Mouse (Mus musculus): Measurements from ENCODE around the gene Cdc26.

Cdc26 gene

GRCm38 (mm10) chr4:62361571-62361970 is 46.9 kb downstream of the Cdc26 start:
- no peak for DNase-seq (ENCODE audit: low spot score in 2 of 2)

- DNase-seq (ENCODE audit: low spot score in 2 of 2) = peak in 1 of 2 experiments; percentile 3
Observed at GRCm38 (mm10) chr4:62360805-62361455, 47.5 kb downstream of the Cdc26 start.

- DNase-seq (ENCODE audit: low spot score in 2 of 2) = peak; percentile 92 to 96
Observed at GRCm38 (mm10) chr4:62360088-62360804, 48.2 kb downstream of the Cdc26 start, which contains the start of the genes Fkbp15 and Slc31a1. Gene Fkbp15 (minus strand): TSS chr4:62360548. Gene Slc31a1 (plus strand): TSS chr4:62360727.

- DNase-seq (ENCODE audit: low spot score in 2 of 2) = no peak
Observed at GRCm38 (mm10) chr4:62359256-62359775, 49.1 kb downstream of the Cdc26 start.

GRCm38 (mm10) chr4:62357631-62358148 is 50.8 kb downstream of the Cdc26 start:
- DNase-seq (ENCODE audit: low spot score in 2 of 2) = no peak

GRCm38 (mm10) chr4:62349371-62349770 is 59.1 kb downstream of the Cdc26 start:
- DNase-seq (ENCODE audit: low spot score in 2 of 2) = no peak

GRCm38 (mm10) chr4:62348329-62348705 is 60.1 kb downstream of the Cdc26 start:
- DNase-seq (ENCODE audit: low spot score in 2 of 2) = no peak

GRCm38 (mm10) chr4:62347605-62348328 is 60.7 kb downstream of the Cdc26 start:
- no peak for DNase-seq (ENCODE audit: low spot score in 2 of 2)

- no peak for DNase-seq (ENCODE audit: low spot score in 2 of 2)
Observed at GRCm38 (mm10) chr4:62345827-62346226, 62.6 kb downstream of the Cdc26 start.

- DNase-seq (ENCODE audit: low spot score in 2 of 2) = no peak
Observed at GRCm38 (mm10) chr4:62344000-62344399, 64.4 kb downstream of the Cdc26 start.

GRCm38 (mm10) chr4:62338536-62338935 is 69.9 kb downstream of the Cdc26 start:
- DNase-seq (ENCODE audit: low spot score in 2 of 2) = no peak

All from urinary bladder, adult 18-20 months (tissue).